Mouse (Mus musculus) neural tube, embryonic 12.5 days (tissue): ENCODE data around the gene Krtap1-4. TPM values are rescaled to one million over a fixed set of nuclear protein-coding genes. Genes with fewer than 3 reads are reported as not detected.

ENCODE experiments used
- polyA plus RNA-seq: library from polyadenylated mRNA; unstranded; fragments of >200 nt; fragmentation: Nextera tagmentation; extraction: Ambion mirVana; gene quantifications from 2 replicates; pipeline ENCODE4 v1.2.1, GENCODE M21; 2016

Krtap1-4 gene
- polyA plus RNA-seq, 1 experiment from 2014 or later: not detected

Other genes starting within 250 kb of the Krtap1-4 start
- gene Krt26, start 245.7 kb downstream of the Krtap1-4 start, polyA plus RNA-seq: 0.23 TPM in 1 of 2 replicates, not detected in the other
- gene Krt27, start 232.6 kb downstream of the Krtap1-4 start, polyA plus RNA-seq: not detected in 2 replicates
- gene Krt28, start 208.8 kb downstream of the Krtap1-4 start, polyA plus RNA-seq: 0.30 and 0.40 TPM in 2 replicates
- gene Krt10, start 194.3 kb downstream of the Krtap1-4 start, polyA plus RNA-seq: 32.2 and 36.1 TPM in 2 replicates
- gene Krt12, start 161.4 kb downstream of the Krtap1-4 start, polyA plus RNA-seq: not detected in 2 replicates
- 0.20 and 0.38 TPM in 2 replicates for gene Krt20, start 145.5 kb downstream of the Krtap1-4 start, polyA plus RNA-seq
- not detected in 2 replicates for gene Krt23, start 90.5 kb downstream of the Krtap1-4 start, polyA plus RNA-seq
- not detected in 2 replicates for gene Krt39, start 62.3 kb downstream of the Krtap1-4 start, polyA plus RNA-seq
- not detected in 2 replicates for gene Krt40, start 40.5 kb downstream of the Krtap1-4 start, polyA plus RNA-seq
- not detected in 2 replicates for gene Krtap3-3, start 32.8 kb downstream of the Krtap1-4 start, polyA plus RNA-seq
- not detected in 2 replicates for gene Krtap3-2, start 26.8 kb downstream of the Krtap1-4 start, polyA plus RNA-seq
- not detected in 2 replicates for gene Gm11939, start 24.2 kb downstream of the Krtap1-4 start, polyA plus RNA-seq
- not detected in 2 replicates for gene Krtap3-1, start 17.0 kb downstream of the Krtap1-4 start, polyA plus RNA-seq
- gene Krtap1-5, start 2.6 kb downstream of the Krtap1-4 start, polyA plus RNA-seq: not detected in 2 replicates
- not detected in 2 replicates for gene Krtap1-3, start 7.7 kb upstream of the Krtap1-4 start, polyA plus RNA-seq
- not detected in 2 replicates for gene Krtap9-3, start 14.5 kb upstream of the Krtap1-4 start, polyA plus RNA-seq
- gene Gm11938, start 19.7 kb upstream of the Krtap1-4 start, polyA plus RNA-seq: not detected in 2 replicates
- not detected in 2 replicates for gene Gm11937, start 26.5 kb upstream of the Krtap1-4 start, polyA plus RNA-seq
- gene Krtap2-4, start 31.2 kb upstream of the Krtap1-4 start, polyA plus RNA-seq: not detected in 2 replicates
- not detected in 2 replicates for gene Gm11562, start 36.8 kb upstream of the Krtap1-4 start, polyA plus RNA-seq
- not detected in 2 replicates for gene Krtap4-1, start 44.6 kb upstream of the Krtap1-4 start, polyA plus RNA-seq
- gene Krtap4-2, start 51.4 kb upstream of the Krtap1-4 start, polyA plus RNA-seq: not detected in 2 replicates
- not detected in 2 replicates for gene Krtap4-7, start 60.4 kb upstream of the Krtap1-4 start, polyA plus RNA-seq
- not detected in 2 replicates for gene Gm11555, start 66.6 kb upstream of the Krtap1-4 start, polyA plus RNA-seq
- not detected in 2 replicates for gene Gm11563, start 75.3 kb upstream of the Krtap1-4 start, polyA plus RNA-seq
- gene Krtap4-6, start 82.3 kb upstream of the Krtap1-4 start, polyA plus RNA-seq: not detected in 2 replicates
- not detected in 2 replicates for gene Gm14190, start 107.1 kb upstream of the Krtap1-4 start, polyA plus RNA-seq
- not detected in 2 replicates for gene Gm14180, start 150.6 kb upstream of the Krtap1-4 start, polyA plus RNA-seq
- gene Gm11595, start 189.3 kb upstream of the Krtap1-4 start, polyA plus RNA-seq: not detected in 2 replicates
- gene Krtap4-8, start 197.1 kb upstream of the Krtap1-4 start, polyA plus RNA-seq: not detected in 2 replicates
- not detected in 2 replicates for gene Krtap4-9, start 201.5 kb upstream of the Krtap1-4 start, polyA plus RNA-seq
- not detected in 2 replicates for gene Gm11596, start 209.8 kb upstream of the Krtap1-4 start, polyA plus RNA-seq
- gene Gm11569, start 215.3 kb upstream of the Krtap1-4 start, polyA plus RNA-seq: not detected in 2 replicates
- not detected in 2 replicates for gene Gm11554, start 220.8 kb upstream of the Krtap1-4 start, polyA plus RNA-seq
- not detected in 2 replicates for gene Krtap4-13, start 226.2 kb upstream of the Krtap1-4 start, polyA plus RNA-seq
- gene Gm11564, start 232.0 kb upstream of the Krtap1-4 start, polyA plus RNA-seq: not detected in 2 replicates